Mouse (Mus musculus) G1E-ER4 (cell line): Measurements from ENCODE around the gene Hist1h2bj. TPM values are rescaled to one million over a fixed set of nuclear protein-coding genes. Genes with fewer than 3 reads are reported as not detected.

ENCODE experiments used
- GATA1 ChIP-seq: IDR thresholded peaks from one replicate; pipeline ENCODE4 v1.8.0; 2012; ENCODE audit warnings: low read length, inconsistent platforms
- polyA plus RNA-seq: library from polyadenylated mRNA; stranded (reverse); fragments of >175 nt; gene quantifications from 2 replicates; pipeline ENCODE4 v1.2.3, GENCODE M21; 2012

The Hist1h2bj gene
- polyA plus RNA-seq, 1 experiment, result 22.5 TPM

DNA sequence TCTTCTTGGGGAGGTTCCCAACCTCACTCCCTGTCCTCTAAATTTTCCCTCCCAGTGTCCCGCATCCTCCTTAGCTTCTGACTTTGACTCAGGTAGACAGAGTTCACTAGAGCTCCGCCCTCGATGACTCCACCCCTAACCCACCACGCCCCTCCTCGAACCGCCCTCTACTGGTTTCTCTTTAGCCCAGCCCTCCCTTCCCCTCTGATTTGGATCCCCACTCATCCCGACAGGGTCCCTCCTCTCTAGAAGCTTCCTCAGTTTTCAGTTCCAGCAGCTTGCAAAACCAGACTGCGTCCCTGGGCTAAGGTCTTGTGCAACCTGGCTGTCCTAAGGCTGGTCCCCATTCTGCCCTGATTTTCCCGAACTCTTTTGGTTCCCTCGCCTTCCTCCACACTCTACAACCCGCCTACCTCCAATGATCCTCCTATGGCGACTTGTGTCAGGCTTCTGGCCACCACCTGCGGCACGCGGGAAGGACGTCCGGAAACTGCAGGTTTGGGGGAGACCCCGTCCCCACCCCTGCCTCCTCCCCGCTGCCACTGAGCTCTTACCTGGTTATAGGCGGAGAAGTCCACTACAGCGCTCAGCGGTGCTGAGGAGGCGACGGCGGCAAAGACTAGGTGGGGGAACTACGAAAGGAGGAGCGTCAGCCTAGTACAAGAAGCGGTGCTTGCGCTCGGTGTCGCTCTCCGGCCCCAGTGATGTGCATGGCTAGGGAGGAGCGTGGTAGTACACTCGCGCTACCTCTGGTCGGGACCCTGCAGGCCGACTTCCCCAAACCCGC is 36.5 kb upstream of the Hist1h2bj start:
- no peak for TF ChIP-seq GATA1

DNA sequence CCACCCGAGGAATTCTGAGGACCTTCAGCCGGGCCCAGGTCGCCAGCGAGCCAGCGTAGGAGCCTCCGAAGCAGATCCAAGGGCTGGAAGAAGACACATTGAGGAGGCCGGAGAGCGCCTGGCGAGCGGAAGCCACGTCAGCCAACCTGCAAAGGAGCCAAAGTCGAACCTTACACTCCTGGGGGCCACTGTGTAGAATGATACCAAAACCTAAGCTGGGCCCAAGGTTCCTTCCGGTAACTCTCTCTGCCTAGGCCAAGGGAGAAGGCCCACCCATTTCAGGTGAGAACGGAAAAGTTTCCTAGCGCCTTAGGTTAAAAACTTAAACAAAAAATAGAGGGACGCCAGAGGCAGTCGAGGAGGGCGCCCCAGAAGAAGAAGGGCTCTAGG is 35.9 kb upstream of the Hist1h2bj start:
- no peak for TF ChIP-seq GATA1

DNA sequence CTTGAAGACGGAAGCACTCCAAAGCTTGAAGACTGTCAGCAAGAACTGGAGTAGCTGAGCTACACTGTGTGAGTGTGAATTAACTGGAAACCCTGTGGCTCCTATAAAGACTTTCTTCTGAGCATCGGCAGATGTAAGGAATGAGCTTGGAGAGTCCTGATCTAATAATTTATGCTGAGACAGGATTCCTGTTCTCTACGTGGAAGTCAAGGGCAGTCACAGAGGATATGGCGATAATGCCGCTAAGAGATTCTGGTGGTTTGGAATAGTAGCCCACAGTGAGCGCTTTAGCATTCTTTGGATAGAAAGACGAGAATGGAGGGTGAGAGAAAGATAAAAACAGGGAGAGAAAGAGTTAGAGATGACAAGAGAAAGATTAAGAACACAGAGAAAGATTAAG is 35.1 kb upstream of the Hist1h2bj start:
- TF ChIP-seq GATA1, result no peak

DNA sequence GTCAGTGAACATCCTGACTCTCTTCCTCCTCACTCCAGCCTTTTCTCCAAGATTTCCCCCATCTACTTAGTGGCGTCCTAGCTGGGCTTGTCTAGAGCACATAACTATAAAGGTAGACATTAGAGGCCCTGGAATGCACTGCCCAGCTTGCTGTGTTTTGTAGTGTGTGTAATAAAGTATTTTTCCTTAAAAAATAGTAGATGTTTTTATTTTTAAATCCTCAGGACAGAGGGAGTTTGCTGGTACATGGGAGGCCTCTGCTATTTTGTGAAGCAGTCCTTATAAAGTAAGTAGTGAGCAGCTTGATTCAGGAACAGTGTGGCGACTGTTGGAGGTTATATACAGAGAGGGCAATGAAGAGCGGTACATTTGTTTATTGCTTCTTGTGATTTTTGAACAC is 34.3 kb upstream of the Hist1h2bj start:
- no peak for TF ChIP-seq GATA1

DNA sequence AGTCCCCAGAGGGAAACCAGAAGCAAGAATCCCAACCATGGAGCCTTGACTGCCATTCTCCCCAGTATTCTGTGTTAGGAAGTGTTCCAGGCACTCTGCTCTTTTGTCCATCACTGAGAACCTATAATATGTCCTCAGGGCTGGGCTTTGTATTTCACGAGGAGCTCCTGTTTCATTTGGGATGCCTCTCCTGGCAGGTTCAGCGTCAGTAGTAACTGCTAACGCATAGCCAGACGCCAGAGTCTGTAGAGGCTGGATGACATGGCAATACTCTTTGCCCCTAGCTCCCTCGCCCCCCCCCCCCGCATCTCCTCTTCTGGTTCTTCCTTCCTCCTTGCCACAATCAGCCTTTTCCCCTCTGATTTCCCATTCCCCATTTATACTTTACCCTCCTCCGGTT is 33.4 kb upstream of the Hist1h2bj start, which contains the start of gene Prss16:
Gene Prss16, minus strand, starts transcription at position 101 of the 400 bp plus-strand sequence.
- no peak for TF ChIP-seq GATA1

DNA sequence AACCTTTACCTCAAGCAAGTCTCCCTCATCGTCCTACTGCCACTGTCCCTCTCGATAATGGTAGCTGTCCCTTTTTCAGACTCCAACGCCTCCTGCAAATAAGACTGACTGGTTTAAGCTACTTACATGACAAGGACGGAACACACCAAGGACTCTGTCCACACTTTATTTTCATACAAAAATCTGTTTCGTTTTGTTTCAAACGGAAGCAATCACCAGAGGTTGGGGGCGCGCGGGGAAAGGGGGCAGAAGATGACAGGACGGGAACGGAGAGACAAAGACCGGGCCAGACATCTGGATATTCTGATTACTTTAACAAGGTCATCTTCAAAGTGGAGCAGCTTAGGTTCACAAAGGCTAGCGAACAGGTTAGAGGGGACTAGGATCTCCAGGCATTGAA is 29.3 kb upstream of the Hist1h2bj start:
- TF ChIP-seq GATA1, result no peak

DNA sequence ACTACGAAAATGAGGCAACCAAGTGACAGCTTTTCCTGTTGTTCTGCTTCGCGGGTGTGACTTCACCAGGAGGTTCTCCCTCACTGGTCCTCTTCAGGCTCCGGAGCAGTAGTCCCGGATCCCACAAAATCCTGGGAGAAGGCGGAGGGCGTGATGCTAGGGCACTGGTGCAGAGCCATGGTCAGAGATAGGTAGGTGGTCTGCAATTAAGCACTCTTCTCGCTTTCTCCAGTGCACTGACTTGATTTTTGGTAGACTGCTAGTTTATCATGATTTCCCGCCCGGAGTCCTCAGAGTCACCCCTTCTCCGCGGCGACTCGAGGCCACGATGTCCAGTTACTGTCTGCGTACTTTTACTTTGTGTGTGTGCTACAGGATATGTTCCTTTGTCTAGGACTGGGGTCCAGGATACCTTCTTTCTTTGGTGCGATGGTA is 28.6 kb upstream of the Hist1h2bj start:
- no peak for TF ChIP-seq GATA1

DNA sequence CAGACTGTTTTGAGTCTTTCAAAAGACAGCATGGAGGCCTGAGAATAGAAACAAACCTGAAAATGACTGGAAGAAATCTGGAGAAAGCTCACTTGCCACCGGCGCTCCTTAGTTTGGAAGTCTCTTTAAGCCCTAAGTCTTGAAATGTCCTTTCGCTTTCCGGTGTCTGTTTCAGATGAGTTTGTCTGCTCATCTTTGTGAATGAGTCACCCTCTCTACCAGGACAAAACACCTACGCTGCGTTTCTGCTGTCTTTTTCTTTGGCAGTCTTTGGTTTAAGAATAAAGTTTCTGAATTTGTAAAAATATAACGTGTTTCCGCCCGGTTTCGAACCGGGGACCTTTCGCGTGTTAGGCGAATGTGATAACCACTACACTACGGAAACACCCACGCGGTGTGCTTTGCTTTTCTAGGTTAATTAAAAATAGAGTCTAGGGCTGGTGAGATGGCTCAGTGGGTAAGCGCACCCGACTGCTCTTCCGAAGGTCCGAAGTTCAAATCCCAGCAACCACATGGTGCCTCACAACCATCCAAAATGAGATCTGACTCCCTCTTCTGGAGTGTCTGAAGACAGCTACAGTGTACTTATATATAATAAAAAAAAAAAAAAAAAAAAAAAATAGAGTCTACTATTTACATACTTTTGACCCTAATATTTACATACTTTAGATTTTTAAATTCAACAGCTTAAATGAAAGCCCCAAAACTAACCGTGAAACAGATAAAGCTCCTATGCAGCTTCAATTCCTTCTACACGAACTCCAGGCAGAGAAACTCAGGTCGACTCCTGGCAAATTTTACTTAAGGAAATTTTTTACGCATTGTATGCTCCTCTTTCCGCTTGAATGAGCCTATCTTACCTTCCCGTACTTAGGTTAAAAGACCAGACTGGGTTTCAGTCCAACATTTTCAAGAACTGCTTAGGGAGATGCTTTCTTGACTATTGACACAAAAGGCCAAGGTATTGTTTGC is 27.2 kb upstream of the Hist1h2bj start:
- TF ChIP-seq GATA1, result no peak

DNA sequence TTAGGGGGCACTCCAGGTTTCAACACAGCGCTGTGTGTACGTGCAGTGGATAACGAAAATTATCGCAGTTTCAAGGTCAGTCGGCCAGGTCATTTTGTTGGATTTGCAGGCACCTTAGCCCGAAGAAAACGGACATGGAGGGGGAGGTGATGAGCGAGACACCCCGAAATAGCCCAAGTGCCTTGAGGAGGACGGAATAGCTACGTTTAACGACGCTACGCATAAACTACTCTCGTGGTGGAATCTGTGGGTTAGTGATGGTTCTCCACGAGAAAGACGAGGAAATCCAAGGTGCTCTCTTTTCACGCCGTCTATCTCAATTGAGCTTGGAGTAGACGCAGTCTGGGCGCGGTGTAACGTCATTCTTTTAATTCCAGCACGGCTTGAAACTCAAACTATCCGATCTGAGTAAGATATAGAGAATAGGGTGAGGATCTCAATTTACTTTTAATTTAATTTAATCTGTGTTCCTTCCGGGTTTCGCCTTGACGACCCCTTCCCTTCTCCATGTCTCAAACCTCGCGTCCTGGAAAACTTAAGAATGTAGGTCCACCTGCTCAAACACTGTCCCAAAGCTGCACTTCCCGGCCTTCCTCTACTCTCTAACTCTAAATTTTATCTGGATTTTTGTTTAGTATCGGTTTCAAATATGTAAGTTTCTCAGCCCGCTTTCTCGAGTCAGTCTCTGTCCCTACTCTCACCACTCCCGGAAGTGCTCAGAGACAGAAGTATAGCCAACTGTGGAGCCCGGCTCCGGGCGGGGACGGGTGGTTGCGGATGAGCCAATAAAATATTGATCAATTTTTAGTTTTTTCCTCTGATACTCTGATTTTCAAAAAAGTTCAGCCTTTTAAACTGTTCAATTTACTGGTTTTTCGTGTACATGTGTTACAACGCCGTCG is 22.8 kb upstream of the Hist1h2bj start:
- no peak for TF ChIP-seq GATA1

DNA sequence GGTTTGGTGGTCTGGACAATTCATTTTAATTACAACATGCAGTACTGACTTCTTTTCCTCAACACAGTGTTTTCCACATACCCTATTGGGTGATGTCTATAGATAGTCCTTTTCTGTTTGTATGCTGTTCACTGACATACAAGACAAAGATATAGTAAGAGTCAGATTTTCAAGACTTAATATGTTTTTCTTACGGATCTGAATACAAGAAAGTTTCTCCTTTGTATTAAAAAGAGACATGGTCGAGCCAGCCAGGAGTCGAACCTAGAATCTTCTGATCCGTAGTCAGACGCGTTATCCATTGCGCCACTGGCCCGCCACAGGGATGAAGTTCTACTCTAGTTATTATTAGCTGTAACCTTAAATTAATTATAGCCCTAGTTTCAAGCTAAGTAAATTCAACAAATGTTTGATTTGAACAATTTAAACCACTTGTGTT is 22.1 kb upstream of the Hist1h2bj start:
- no peak for TF ChIP-seq GATA1

DNA sequence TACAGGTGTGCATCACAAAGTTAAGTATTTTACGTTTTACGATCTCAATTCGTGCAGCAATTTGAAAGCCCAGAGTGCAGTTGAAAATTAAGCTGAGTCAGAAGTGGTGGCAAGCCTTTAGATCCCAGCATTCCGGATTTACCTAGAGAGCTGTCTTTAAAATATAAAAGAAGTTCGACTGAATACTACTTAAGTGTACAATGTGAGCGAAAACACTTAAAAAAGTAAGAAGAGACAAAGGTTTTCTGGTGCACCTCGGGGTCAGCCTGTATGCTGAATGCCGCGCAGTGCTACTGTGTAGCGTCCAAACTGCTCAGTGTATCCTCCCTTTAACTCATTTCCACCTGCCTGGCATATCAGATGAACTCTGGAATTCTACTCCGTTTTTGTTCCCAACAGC is 21.4 kb upstream of the Hist1h2bj start:
- TF ChIP-seq GATA1, result no peak

DNA sequence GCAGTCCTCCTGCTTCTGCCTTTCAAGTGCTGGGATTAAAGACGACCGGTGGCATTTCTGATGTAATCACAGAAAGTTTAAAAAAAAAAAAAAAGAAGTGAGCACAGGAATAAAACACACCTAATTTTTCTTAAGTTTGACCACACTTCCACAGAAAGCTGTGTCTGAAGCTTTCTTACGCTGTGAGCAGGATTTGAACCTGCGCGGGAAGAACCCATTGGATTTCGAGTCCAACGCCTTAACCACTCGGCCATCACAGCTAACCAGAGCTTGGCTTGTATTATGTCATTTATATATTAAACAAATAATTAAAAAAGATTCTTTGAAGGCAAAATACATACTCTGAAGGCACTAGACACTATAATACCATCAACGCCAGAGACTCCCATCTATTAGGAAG is 20.8 kb upstream of the Hist1h2bj start:
- TF ChIP-seq GATA1, result no peak

DNA sequence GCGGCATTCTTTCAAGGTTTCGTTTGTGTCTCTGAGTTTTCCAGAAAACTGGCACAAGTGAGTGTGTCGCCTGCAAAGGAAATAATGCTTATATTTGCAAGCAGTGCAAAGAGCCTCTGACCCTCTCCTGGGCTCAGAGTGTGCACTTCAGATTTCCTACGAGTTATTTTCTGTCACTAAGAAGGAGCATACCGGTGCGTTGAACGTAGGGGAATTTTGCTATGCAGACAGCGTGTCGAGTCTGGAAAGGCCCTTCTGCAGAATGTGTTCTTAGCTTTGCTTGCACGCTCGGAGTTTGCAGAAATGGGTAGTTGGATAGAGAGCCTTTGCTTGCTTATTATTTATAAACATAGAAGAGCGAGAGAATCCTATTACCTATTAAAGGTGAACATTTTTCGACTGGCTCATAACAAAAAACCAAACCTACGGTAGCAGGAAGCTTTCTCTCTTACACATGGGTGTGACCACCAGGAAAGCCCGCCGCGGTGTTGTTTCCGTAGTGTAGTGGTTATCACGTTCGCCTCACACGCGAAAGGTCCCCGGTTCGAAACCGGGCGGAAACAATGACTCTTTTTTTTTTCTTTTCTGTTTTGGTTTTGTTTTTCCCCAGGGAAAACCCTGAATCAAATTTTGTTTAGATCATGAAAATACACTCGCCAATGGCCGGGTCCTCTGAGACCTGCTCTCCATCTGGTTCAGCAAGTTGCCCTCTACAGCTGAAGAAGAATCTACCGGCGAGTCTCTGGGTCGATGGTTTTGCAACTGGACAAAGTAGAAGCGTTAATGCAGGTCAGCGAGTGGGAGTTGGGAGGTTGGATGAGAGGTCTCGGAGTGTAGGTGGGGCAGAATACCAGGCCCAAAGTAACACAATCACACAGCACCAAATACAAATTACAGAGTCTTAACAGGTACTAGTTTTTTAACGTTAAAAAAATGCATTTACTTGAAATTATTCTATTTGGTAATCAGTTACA is 16.7 kb upstream of the Hist1h2bj start:
- TF ChIP-seq GATA1, result no peak
